ENCODE assay signal across 19 mouse cellular contexts in genomic region chr12:69529694-69530403, GRCm38 (mm10). TPM values are rescaled to one million over a fixed set of nuclear protein-coding genes. Genes with fewer than 3 reads are reported as not detected.
DNase-seq lines count a peak whose midpoint lies in the region; ATAC-seq lines count a peak whose summit lies in the region.
"Had no signal": no experiment of that assay in that cellular context is flagged by ENCODE, and none has a peak within 500 bp of the region (broad histone marks: within the 10 kb centered on the region; RNA-seq: fewer than 3 reads in every experiment).

No protein-coding gene starts in this region.

- peak; percentile 62 for ATAC-seq in inflammation-experienced regulatory T-cells, adult 6 months
- ATAC-seq in forebrain, embryonic 16.5 days: no peak
- ATAC-seq: hindbrain, postnatal 0 days; midbrain, embryonic 13.5 days had no signal

- WGBS in forebrain, embryonic 16.5 days: 91% methylated on average over 13 of the region's 13 CpGs

- DNase-seq in heart, adult 11 months: peak; percentile 75
- DNase-seq in heart, adult 8-10 months (ENCODE audit: low spot score): no peak
- DNase-seq in CD4-positive helper T cell, adult 2 months (ENCODE audit: low read depth, low spot score): peak; percentile 49
- DNase-seq in thymus, postnatal 14 days: peak; percentile 68
- DNase-seq in left cerebral cortex, postnatal 36 days (ENCODE audit: low spot score in 2 of 2): no peak
- no peak for DNase-seq in kidney, adult 18-20 months
- DNase-seq: cerebellum, postnatal 10 days; layer of hippocampus, postnatal 36 days; retina, postnatal 1 day had no signal

- no peaks in the 10 kb centered on the region for H3K27me3 ChIP-seq in forebrain, embryonic 16.5 days (replicated peaks; ENCODE audit: control insufficient read depth, insufficient read depth, low read length)
- H3K27me3 ChIP-seq: forebrain, embryonic 12.5 days; lung, embryonic 15.5 days; midbrain, embryonic 13.5 days had no signal

- no peaks in the 10 kb centered on the region for H3K4me1 ChIP-seq in forebrain, embryonic 16.5 days (replicated peaks; ENCODE audit: control insufficient read depth, insufficient read depth, low read length)
- H3K4me1 ChIP-seq: forebrain, embryonic 12.5 days; midbrain, embryonic 13.5 days had no signal

- no peak overlapping the region for H3K4me3 ChIP-seq in forebrain, embryonic 16.5 days (replicated peaks; ENCODE audit: low read length)
- H3K4me3 ChIP-seq: forebrain, embryonic 12.5 days; limb, embryonic 10.5 days; lung, embryonic 15.5 days; midbrain, embryonic 13.5 days; myocyte had no signal

- H3K36me3 ChIP-seq in forebrain, embryonic 16.5 days (ENCODE audit: control insufficient read depth, insufficient read depth): no peaks in the 10 kb centered on the region
- H3K36me3 ChIP-seq: forebrain, embryonic 12.5 days; limb, embryonic 10.5 days; lung, embryonic 15.5 days; midbrain, embryonic 13.5 days had no signal

- H3K9me3 ChIP-seq in forebrain, embryonic 16.5 days (ENCODE audit: control insufficient read depth, low read length): no peaks in the 10 kb centered on the region
- H3K9me3 ChIP-seq: forebrain, embryonic 12.5 days; limb, embryonic 10.5 days; lung, embryonic 15.5 days; midbrain, embryonic 13.5 days had no signal

- no peak overlapping the region for H3K9ac ChIP-seq in forebrain, embryonic 16.5 days (replicated peaks; ENCODE audit: low read depth, low read length)
- H3K9ac ChIP-seq: forebrain, embryonic 12.5 days; lung, embryonic 15.5 days; midbrain, embryonic 13.5 days had no signal

- no peak overlapping the region for H3K4me2 ChIP-seq in forebrain, embryonic 16.5 days (ENCODE audit: low read length)
- H3K4me2 ChIP-seq: forebrain, embryonic 12.5 days; liver, embryonic 11.5 days; lung, embryonic 15.5 days; midbrain, embryonic 13.5 days had no signal

- H3K27ac ChIP-seq in forebrain, embryonic 16.5 days (ENCODE audit: low read length): no peak overlapping the region
- H3K27ac ChIP-seq: forebrain, embryonic 12.5 days; hindbrain, postnatal 0 days; limb, embryonic 10.5 days; lung, embryonic 15.5 days; macrophage; midbrain, embryonic 13.5 days had no signal

- intact Hi-C loops in left cerebral cortex, postnatal 36 days (cut with DNase I): no loop called here

RNA-seq across cellular contexts. Expression of gene Vcpkmt, which starts 53.0 kb away (rescaled TPM):
- total RNA-seq in heart, adult 8-10 months (2022): 1 to 10 TPM; 2.7 to 3.7 (median 3.3) TPM
- polyA plus RNA-seq in inflammation-experienced regulatory T-cells, adult 6 months (2017; shearing (Covaris generic)): 10 to 100 TPM; 12.5 to 22.1 (median 14.0) TPM
- 30.6 and 33.5 TPM in 2 replicates for polyA plus RNA-seq in forebrain, embryonic 16.5 days (2015; fragmentation: Nextera tagmentation; extraction: Ambion mirVana)
- total RNA-seq in left cerebral cortex, postnatal 36 days (2021): 10 to 100 TPM; 20.3 to 24.8 TPM

Comparison
In these comparisons a context has a peak if more than half of its experiments do, and no peak if none do; other contexts are left out.
1. DNase-seq: peak in heart, adult 11 months (single experiment), CD4-positive helper T cell, adult 2 months (single experiment) and thymus, postnatal 14 days (single experiment); none in heart, adult 8-10 months (single experiment), left cerebral cortex, postnatal 36 days (0 of 2) and kidney, adult 18-20 months (single experiment).
2. RNA of gene Vcpkmt, which starts 53.0 kb away (total RNA-seq): 20.3 to 24.8 TPM in left cerebral cortex, postnatal 36 days; 2.7 to 3.7 TPM in heart, adult 8-10 months; every median in the first group is over 4 times any median in the second.